Mouse (Mus musculus) ES-Bruce4 (cell line): ENCODE measurements around the gene Shb.

Source experiments
- CTCF ChIP-seq: IDR thresholded peaks from one replicate; pipeline ENCODE4 v1.8.1; 2011; ENCODE audit warnings: low read depth, low read length
- POLR2A ChIP-seq: IDR thresholded peaks from one replicate; pipeline ENCODE4 v1.8.1; 2011; ENCODE audit warnings: low read length; ENCODE audit not compliant: insufficient read depth

DNA sequence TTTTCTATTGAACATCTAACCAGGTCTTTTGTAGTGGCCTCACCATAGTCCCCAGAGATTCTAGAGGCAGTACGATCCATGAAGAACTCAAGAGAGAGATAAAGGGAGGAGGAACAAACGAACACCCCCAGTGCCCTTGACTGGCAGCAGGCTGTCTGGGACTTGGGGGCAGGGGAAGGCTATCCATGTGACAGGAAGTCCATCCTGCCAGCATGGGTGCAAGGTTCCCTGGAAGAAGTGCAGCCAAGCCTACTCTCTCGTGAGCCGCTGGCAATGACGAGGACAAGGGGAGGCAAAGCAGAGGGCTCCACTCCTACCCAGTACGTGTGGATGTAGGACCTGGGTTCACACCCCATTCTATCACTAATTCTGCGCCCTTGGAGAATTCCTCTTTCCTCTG, 88.6 kb downstream of the Shb start:
- TF ChIP-seq CTCF: no peak
- TF ChIP-seq POLR2A: no peak
